Mouse (Mus musculus) c-Kit-negative CD71-positive TER-119-positive erythroid progenitor cells, embryonic 14.5 days (primary cell): ENCODE measurements around the gene Pde6d.
A peak's percentile ranks its signal among the peaks of the same experiment; 100 is the strongest.

Source experiments
- DNase-seq: peaks from one replicate; pipeline ENCODE4 v3.0.0-alpha.2; 2013; ENCODE audit warnings: low read depth, low spot score

Pde6d gene

GRCm38 (mm10) chr1:86503906-86504696, 78.3 kb downstream of the Pde6d start:
- no peak for DNase-seq

- no peak for DNase-seq
These were observed 79.2 kb downstream of the Pde6d start for GRCm38 (mm10) chr1:86503165-86503747.

GRCm38 (mm10) chr1:86502221-86503048, 80.0 kb downstream of the Pde6d start:
- no peak for DNase-seq

GRCm38 (mm10) chr1:86501559-86501958, 80.9 kb downstream of the Pde6d start:
- DNase-seq, result peak; percentile 82

- DNase-seq, result no peak
These were observed 81.3 kb downstream of the Pde6d start for GRCm38 (mm10) chr1:86501114-86501532.

- DNase-seq, result no peak
These were observed 81.7 kb downstream of the Pde6d start for GRCm38 (mm10) chr1:86500681-86501080.

GRCm38 (mm10) chr1:86499903-86500302, 82.5 kb downstream of the Pde6d start:
- no peak for DNase-seq

GRCm38 (mm10) chr1:86498611-86499010, 83.8 kb downstream of the Pde6d start:
- no peak for DNase-seq

- no peak for DNase-seq
These were observed 84.4 kb downstream of the Pde6d start for GRCm38 (mm10) chr1:86497986-86498385.

GRCm38 (mm10) chr1:86497361-86497760, 85.1 kb downstream of the Pde6d start:
- DNase-seq, result no peak

- no peak for DNase-seq
These were observed 86.1 kb downstream of the Pde6d start for GRCm38 (mm10) chr1:86496340-86496739.

- no peak for DNase-seq
These were observed 88.6 kb downstream of the Pde6d start for GRCm38 (mm10) chr1:86493783-86494182.
